Mouse (Mus musculus) forebrain, embryonic 14.5 days (tissue): ENCODE data around the gene Snapc3. TPM values are rescaled to one million over a fixed set of nuclear protein-coding genes. Genes with fewer than 3 reads are reported as not detected.

Experiments used
- ATAC-seq: fragments of 200-750 bp; cut with Nextera tagmentation; 2 replicates; pipeline ENCODE4 v1.8.0; 2017; ENCODE audit warnings: mild to moderate bottlenecking, moderate library complexity
- DNase-seq: peaks from one replicate; pipeline ENCODE4 v3.0.0-alpha.2; 2015; ENCODE audit warnings: low spot score
- H3K27ac ChIP-seq: fragments of 300-500 bp; sonication (generic); 2 replicates; pipeline ENCODE4 v1.5.1; 2014; ENCODE audit warnings: low read depth, mild to moderate bottlenecking, control low read depth, low read length, moderate library complexity
- H3K27me3 ChIP-seq: fragments of 300-500 bp; sonication (generic); replicated peaks from 2 replicates; pipeline ENCODE4 v1.6.1; 2014; ENCODE audit warnings: low read length, control low read depth, mixed read lengths; ENCODE audit not compliant: control insufficient read depth, insufficient read depth
- H3K36me3 ChIP-seq: fragments of 300-500 bp; sonication (generic); 2 replicates; pipeline ENCODE4 v1.6.1; 2014; ENCODE audit warnings: low read length, control low read depth; ENCODE audit not compliant: control insufficient read depth, insufficient read depth
- H3K4me1 ChIP-seq: fragments of 300-500 bp; sonication (generic); 2 replicates; pipeline ENCODE4 v1.6.1; 2014; ENCODE audit warnings: antibody characterized with exemption, low read length, control low read depth; ENCODE audit not compliant: control insufficient read depth, insufficient read depth
- H3K4me2 ChIP-seq: fragments of 300-500 bp; sonication (generic); 2 replicates; pipeline ENCODE4 v1.6.1; 2014; ENCODE audit warnings: mild to moderate bottlenecking, control low read depth, low read length
- H3K4me3 ChIP-seq: fragments of 300-500 bp; sonication (generic); 2 replicates; pipeline ENCODE4 v1.5.1; 2014; ENCODE audit warnings: low read depth, low read length, control low read depth
- H3K9ac ChIP-seq: fragments of 300-500 bp; sonication (generic); 2 replicates; pipeline ENCODE4 v1.6.1; 2014; ENCODE audit warnings: mild to moderate bottlenecking, low read length, control low read depth, moderate library complexity
- H3K9me3 ChIP-seq: fragments of 300-500 bp; sonication (generic); replicated peaks from 2 replicates; pipeline ENCODE4 v1.6.1; 2016; ENCODE audit warnings: low read length, control low read depth, mixed read lengths; ENCODE audit not compliant: control insufficient read depth
- WGBS: fragments of 180-500 bp; shearing (Covaris S2); extraction: QIAGEN DNeasy Blood & Tissue Kit; methylation state at CpG from one replicate; pipeline ENCODE4 v1.1.7; 2014; 5-methylcytosine and 5-hydroxymethylcytosine counted together
- polyA plus RNA-seq: library from polyadenylated mRNA; unstranded; fragments of >200 nt; fragmentation: Nextera tagmentation; extraction: Ambion mirVana; gene quantifications from 2 replicates; pipeline ENCODE4 v1.2.1, GENCODE M21; 2014

The Snapc3 gene
- polyA plus RNA-seq, 1 experiment from 2014 or later: 90.0 TPM

- Histone ChIP-seq H3K4me3 (no peak overlapping the region), H3K27ac (no peak overlapping the region), H3K4me1 (no peaks in the 10 kb centered on the region), H3K9me3 (no peaks in the 10 kb centered on the region), H3K36me3 (peaks cover 64% of the 10 kb centered on the region), H3K4me2 (no peak overlapping the region), H3K9ac (no peak overlapping the region), H3K27me3 (no peaks in the 10 kb centered on the region)
- 93% methylated on average over 4 of the region's 4 CpGs for WGBS
- DNase-seq (no peak), ATAC-seq (no peak)
These were observed 11.3 kb downstream of the Snapc3 start for GRCm38 (mm10) chr4:83428845-83429244.

- Histone ChIP-seq H3K27me3 (no peaks in the 10 kb centered on the region), H3K4me2 (no peak overlapping the region), H3K4me3 (no peak overlapping the region), H3K9me3 (no peaks in the 10 kb centered on the region), H3K27ac (no peak overlapping the region), H3K9ac (no peak overlapping the region), H3K4me1 (no peaks in the 10 kb centered on the region), H3K36me3 (peaks cover 68% of the 10 kb centered on the region)
- 90% methylated on average over 7 of the region's 7 CpGs for WGBS
- no peak for DNase-seq
- ATAC-seq: no peak
These were observed 14.4 kb downstream of the Snapc3 start for GRCm38 (mm10) chr4:83431950-83432349.

GRCm38 (mm10) chr4:83432901-83433300, 15.4 kb downstream of the Snapc3 start:
- DNase-seq (no peak), ATAC-seq (no peak)
- Histone ChIP-seq H3K36me3 (peaks cover 69% of the 10 kb centered on the region), H3K4me3 (no peak overlapping the region), H3K4me1 (no peaks in the 10 kb centered on the region), H3K9ac (no peak overlapping the region), H3K27me3 (no peaks in the 10 kb centered on the region), H3K4me2 (no peak overlapping the region), H3K9me3 (no peaks in the 10 kb centered on the region), H3K27ac (no peak overlapping the region)
- WGBS: 98% methylated on average over 6 of the region's 6 CpGs

- no peaks in the 10 kb centered on the region for H3K4me1 ChIP-seq
- DNase-seq: no peak
- no peak overlapping the region for H3K27ac ChIP-seq
- H3K9ac ChIP-seq: no peak overlapping the region
- no peak overlapping the region for H3K4me3 ChIP-seq
- no peak for ATAC-seq
- 95% methylated on average over 8 of the region's 8 CpGs for WGBS
- H3K9me3 ChIP-seq: no peaks in the 10 kb centered on the region
- no peak overlapping the region for H3K4me2 ChIP-seq
- H3K36me3 ChIP-seq: peaks cover 76% of the 10 kb centered on the region
- H3K27me3 ChIP-seq: no peaks in the 10 kb centered on the region
These were observed 18.9 kb downstream of the Snapc3 start for GRCm38 (mm10) chr4:83436375-83436774.

- Histone ChIP-seq H3K4me3 (no peak overlapping the region), H3K9me3 (no peaks in the 10 kb centered on the region), H3K9ac (no peak overlapping the region), H3K36me3 (peaks cover 83% of the 10 kb centered on the region), H3K27me3 (no peaks in the 10 kb centered on the region), H3K27ac (no peak overlapping the region), H3K4me2 (no peak overlapping the region), H3K4me1 (no peaks in the 10 kb centered on the region)
- DNase-seq: no peak
- no peak for ATAC-seq
These were observed 20.6 kb downstream of the Snapc3 start for GRCm38 (mm10) chr4:83438116-83438515.

GRCm38 (mm10) chr4:83439045-83439444, 21.5 kb downstream of the Snapc3 start:
- H3K9me3 ChIP-seq: no peaks in the 10 kb centered on the region
- no peaks in the 10 kb centered on the region for H3K27me3 ChIP-seq
- no peak overlapping the region for H3K4me2 ChIP-seq
- H3K36me3 ChIP-seq: peaks cover 74% of the 10 kb centered on the region
- ATAC-seq: no peak
- no peak overlapping the region for H3K27ac ChIP-seq
- H3K4me1 ChIP-seq: no peaks in the 10 kb centered on the region
- H3K9ac ChIP-seq: no peak overlapping the region
- 64% methylated on average over 5 of the region's 5 CpGs for WGBS
- no peak for DNase-seq
- no peak overlapping the region for H3K4me3 ChIP-seq

GRCm38 (mm10) chr4:83441050-83441449, 23.5 kb downstream of the Snapc3 start:
- 89% methylated on average over 4 of the region's 4 CpGs for WGBS
- Histone ChIP-seq H3K27ac (no peak overlapping the region), H3K4me3 (no peak overlapping the region), H3K9ac (no peak overlapping the region), H3K4me2 (no peak overlapping the region), H3K36me3 (peaks cover 55% of the 10 kb centered on the region), H3K9me3 (no peaks in the 10 kb centered on the region), H3K4me1 (no peaks in the 10 kb centered on the region), H3K27me3 (no peaks in the 10 kb centered on the region)
- DNase-seq: no peak
- no peak for ATAC-seq

- no peaks in the 10 kb centered on the region for H3K9me3 ChIP-seq
- H3K9ac ChIP-seq: no peak overlapping the region
- ATAC-seq (no peak), DNase-seq (no peak)
- H3K36me3 ChIP-seq: peaks cover 61% of the 10 kb centered on the region
- no peak overlapping the region for H3K4me2 ChIP-seq
- H3K4me1 ChIP-seq: no peaks in the 10 kb centered on the region
- H3K4me3 ChIP-seq: no peak overlapping the region
- 76% methylated on average over 4 of the region's 4 CpGs for WGBS
- H3K27ac ChIP-seq: no peak overlapping the region
- no peaks in the 10 kb centered on the region for H3K27me3 ChIP-seq
These were observed 33.3 kb downstream of the Snapc3 start for GRCm38 (mm10) chr4:83450785-83451184.

GRCm38 (mm10) chr4:83460106-83460505, 42.6 kb downstream of the Snapc3 start:
- H3K27ac ChIP-seq: no peak overlapping the region
- H3K9ac ChIP-seq: no peak overlapping the region
- 89% methylated on average over 5 of the region's 5 CpGs for whole genome bisulfite sequencing
- H3K4me2 ChIP-seq: no peak overlapping the region
- H3K4me3 ChIP-seq: no peak overlapping the region
- no peaks in the 10 kb centered on the region for H3K9me3 ChIP-seq
- no peaks in the 10 kb centered on the region for H3K4me1 ChIP-seq
- no peaks in the 10 kb centered on the region for H3K27me3 ChIP-seq
- ATAC-seq (no peak), DNase-seq (no peak)
- H3K36me3 ChIP-seq: peaks cover 82% of the 10 kb centered on the region
